Mouse (Mus musculus) embryo, embryonic 11.5 days (tissue): ENCODE data around the gene Pgam5.

Experiments
- DNase-seq: peaks from one replicate; pipeline ENCODE4 v3.0.0-alpha.2; 2012; ENCODE audit warnings: low read depth, low spot score

Pgam5 gene

DNA sequence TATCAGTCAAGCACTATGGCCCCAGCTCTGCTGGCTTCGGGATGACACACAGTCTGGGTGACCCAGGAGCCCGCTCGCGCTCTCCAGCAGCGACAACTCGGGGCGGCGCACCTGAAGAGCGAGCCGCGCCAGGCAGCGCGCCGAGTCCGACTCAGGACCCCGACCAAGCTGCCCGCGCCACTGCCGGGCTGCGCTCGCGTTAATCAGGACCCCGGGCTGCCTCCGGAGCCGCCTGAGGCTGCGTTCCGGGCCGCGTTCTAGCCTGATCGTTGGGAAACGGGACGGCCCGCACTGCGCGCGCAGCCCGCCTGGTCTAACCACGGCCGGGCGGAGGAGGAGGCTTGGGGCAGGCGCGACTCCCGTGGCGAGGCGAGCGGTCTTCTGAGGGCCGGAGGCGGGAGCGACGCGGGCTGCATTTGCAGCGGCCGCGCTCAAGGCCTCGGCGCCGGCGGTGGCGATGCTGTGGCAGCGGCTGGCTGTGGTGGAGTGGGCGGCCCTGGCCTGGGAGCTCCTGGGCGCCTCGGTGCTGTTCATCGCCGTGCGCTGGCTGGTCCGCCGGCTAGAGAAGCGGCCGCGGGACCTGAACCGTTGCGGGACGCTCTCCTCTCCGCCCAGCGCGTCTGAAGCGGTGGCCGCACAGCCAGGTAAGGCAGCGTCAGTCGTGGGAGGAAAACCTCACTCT is 38.8 kb downstream of the Pgam5 start, which contains the start of gene Ankle2:
Gene Ankle2 (plus strand): TSS at position 225 of the 682 bp plus-strand sequence.
- DNase-seq = peak; percentile 93

DNA sequence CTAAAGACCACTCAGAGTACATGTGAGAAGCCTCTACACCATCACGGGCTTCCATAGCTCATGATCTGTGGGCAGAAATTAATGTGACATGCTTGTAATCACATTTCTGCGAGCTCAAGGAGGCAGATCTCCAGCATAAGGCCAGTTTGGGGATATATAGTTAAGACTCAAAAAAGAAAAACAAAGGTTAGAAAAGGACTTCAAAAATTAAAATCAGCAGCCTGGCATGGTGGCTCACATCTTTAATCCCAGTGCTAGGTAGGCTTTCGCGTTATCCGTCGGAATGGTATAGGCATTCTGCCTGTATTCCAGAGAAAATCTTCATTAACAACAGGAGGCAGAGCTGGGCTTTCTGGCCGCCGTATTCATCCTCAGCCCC is 39.3 kb downstream of the Pgam5 start:
- no peak for DNase-seq

DNA sequence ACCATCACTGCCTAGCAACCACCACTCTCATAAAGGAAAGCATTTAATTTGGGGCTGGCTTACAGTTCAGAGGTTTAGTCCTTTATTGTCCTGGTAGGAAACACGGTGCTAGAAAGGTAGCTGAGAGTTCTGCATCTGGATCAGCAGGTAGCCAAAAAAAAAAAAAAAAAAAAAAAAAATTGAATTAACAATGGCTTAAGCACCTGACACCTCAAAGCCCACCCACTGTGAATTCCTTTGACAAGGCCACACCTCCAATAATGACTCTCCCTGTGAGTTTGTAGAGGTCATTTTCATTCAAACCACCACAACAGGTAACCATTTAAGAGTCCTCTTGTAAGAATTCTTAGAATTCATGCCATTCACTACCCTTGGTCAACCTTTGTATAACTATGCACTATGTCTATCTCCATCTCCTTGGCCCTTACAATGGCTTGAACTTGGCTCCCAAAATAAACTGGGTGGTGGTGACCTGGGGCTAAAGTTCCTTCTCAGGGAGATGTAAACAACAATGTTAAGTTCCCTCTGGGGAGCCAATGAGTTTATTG is 42.3 kb downstream of the Pgam5 start:
- DNase-seq = no peak

DNA sequence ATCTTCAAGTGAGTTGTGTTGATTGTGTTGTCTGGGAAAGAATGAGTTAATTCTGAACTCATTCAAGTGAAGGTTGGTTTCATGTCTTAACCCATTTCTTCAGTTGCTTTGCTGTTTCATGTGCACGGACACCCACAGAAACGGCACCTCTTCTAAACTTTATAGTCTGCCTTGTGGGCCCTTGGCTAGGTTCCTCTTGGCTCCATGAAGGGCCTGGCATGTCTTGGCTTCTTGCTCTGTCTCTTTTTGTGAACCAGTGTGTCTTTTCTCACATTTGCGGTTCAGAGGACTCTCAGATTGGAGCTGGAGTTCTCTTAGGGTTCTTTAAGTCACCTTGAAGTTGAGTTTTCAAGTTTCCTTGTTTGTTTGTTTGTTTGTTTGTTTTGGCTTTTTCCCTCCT is 44.7 kb downstream of the Pgam5 start:
- no peak for DNase-seq

DNA sequence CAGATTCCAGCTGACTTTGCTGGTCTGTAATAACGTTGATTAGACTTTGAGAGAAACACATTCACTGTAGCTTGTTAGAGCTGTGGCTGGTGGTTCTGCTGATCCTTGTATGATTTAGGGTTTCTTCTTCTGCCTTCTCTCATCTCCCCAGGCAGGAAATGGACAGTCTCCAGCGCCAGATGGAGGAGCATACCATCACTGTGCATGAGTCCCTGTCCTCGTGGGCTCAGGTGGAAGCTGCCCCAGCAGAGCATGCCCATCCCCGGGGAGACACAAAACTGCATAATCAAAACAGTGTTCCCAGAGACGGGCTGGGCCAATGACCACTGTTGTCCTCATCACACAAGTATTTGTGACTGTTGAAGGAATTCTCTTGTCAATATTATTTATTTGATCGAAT is 47.0 kb downstream of the Pgam5 start:
- DNase-seq = no peak

DNA sequence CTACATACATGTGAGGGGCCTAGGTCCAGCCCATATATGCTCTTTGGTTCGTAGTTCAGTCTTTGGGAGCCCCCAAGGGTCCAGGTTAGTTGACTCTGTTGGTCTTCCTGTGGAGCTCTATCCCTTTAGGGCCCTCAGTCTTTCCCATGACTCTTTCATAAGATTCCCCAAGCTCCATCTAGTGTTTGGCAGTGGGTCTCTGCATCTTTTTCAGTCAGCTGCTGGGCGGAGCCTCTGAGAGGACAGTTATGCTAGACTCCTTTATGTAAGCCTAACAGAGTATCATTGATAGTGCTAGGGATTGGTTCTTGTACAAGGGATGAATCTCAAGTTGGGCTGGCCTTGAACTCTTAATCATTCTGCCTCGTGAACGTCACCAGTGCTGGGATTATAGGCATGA is 49.4 kb downstream of the Pgam5 start:
- DNase-seq = no peak

DNA sequence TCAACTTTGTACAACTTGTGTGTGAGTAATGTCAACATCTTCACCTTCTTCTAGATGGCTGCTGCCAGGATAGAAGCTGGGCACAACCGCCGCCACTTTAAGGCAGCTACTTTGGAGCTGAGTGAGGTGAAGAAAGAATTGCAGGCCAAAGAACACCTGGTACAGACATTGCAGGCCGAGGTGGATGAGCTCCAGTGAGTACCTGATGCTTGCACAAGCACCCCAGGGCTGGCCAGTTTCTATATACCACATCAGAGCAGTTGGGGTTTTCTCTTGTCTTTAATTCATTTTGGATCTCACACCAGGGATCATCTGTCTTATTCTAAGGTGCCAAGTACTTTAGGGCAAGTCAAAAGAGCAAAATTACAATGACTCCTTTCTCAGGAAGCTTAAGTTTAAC is 52.9 kb downstream of the Pgam5 start:
- no peak for DNase-seq

DNA sequence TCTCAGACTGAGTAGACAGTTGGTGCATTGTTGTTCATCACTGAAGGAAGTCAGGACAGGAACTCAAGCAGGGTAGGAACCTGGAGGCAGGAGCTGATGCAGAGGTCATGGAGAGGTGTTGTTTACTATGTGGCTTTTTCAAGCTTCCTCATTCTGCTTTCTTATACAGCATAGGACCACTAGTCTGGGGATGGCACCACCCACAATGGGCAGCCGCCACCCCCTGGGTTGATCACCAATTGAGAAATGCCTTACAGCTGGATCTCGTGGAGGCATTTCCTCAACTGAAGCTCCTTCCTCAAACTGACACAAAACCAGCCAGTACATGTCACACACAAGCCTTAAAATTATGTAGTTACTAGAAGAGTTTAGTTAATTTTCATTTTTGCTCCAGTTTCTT is 58.4 kb downstream of the Pgam5 start:
- DNase-seq = no peak
